Mouse (Mus musculus): ENCODE data around the gene Fbxo47. TPM values are rescaled to one million over a fixed set of nuclear protein-coding genes. Genes with fewer than 3 reads are reported as not detected.
A peak's percentile ranks its signal among the peaks of the same experiment; 100 is the strongest.

Fbxo47 gene
- 0.73 and 1.4 TPM in 2 replicates for total RNA-seq (2012; rRNA removed)
- 1 to 10 TPM in 1 of 2 experiments, not detected in 1; 1.2 TPM for polyA plus RNA-seq (2012; ENCODE audit: insufficient read depth in 1 of 2, insufficient read length in 2 of 2, low read depth in 1 of 2, low replicate concordance in 2 of 2, missing spikeins in 1 of 2)

DNA sequence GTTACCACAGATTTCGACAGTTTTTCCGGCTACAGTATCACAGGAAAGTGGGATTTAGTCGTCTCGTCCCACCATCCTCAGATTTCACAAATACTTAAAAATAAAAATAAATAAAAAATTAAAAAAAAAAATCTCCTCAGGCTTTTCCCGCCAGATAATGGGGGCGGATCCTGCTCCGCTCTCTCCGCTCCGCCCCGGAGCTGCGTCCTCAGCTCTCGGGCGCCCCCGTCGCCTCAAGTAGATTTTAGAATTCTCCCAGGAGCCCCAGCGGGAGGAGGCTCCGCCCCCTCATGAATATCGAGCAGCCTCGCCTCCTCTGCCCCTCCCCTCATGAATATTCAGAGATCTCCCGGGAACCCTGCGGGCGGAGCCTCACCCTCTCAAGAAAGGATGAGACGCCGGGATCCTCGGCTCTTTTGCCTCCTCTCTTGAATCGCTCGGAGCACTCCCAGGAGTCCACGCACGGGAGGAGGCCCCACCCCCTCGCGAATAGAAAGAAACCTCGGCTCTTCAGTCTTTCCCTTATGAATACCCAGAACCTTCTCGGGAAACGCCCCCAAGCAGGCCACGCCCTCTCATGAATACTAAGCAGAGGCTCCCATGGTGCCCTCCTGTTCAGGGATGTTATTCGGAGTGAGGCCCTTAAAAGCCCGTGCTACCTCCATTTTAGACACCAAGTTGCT is at the start of gene Fbxo47:
Fbxo47 (minus strand) TSS at position 237 of the 683 bp plus-strand sequence.
- H3K4me1 ChIP-seq (ENCODE audit: control insufficient read depth in 1 of 2, insufficient read depth in 2 of 2, low read length in 2 of 2) = peaks cover 0 to 11% of the 10 kb centered on the region in 2 experiments; a peak in 2 of 4 replicates
- no peaks in the 10 kb centered on the region for H3K9me3 ChIP-seq (replicated peaks; ENCODE audit: insufficient read depth, low read length)
- H3K4me3 ChIP-seq (ENCODE audit: control insufficient read depth in 1 of 2, insufficient read depth in 1 of 2, low read depth in 2 of 2, low read length in 2 of 2) = peak within 1 kb of the TSS; percentile 79 to 92
- peak; percentile 99 for DNase-seq (ENCODE audit: low read depth, low spot score)
- peaks cover 1% of the 10 kb centered on the region; the same call in 1 of the 2 replicates for H3K79me2 ChIP-seq (ENCODE audit: control insufficient read depth, insufficient read depth, low read length, poor library complexity)
- peaks cover 0 to 8% of the 10 kb centered on the region in 2 experiments; a peak in 2 of 4 replicates for H3K36me3 ChIP-seq (ENCODE audit: control insufficient read depth in 1 of 2, insufficient read depth in 2 of 2, low read length in 2 of 2)
- peak within 1 kb of the TSS; percentile 91 for H3K9ac ChIP-seq (ENCODE audit: control insufficient read depth, low read depth, low read length, poor library complexity, severe bottlenecking)
- no peaks in the 10 kb centered on the region for H3K27me3 ChIP-seq (ENCODE audit: control insufficient read depth in 1 of 2, insufficient read depth in 2 of 2, low read length in 2 of 2)
- peak within 1 kb of the TSS; percentile 98 for H3K27ac ChIP-seq (ENCODE audit: control insufficient read depth, low read depth, low read length)
- TF ChIP-seq UBTF (IDR thresholded peaks at IDR 0.05; ENCODE audit: borderline replicate concordance, insufficient read depth, low read depth, low read length) (no peak), KAT2A (conservative IDR thresholded peaks at IDR 0.05; ENCODE audit: low read depth, low read length) (no peak; the same call in 1 of the 2 replicates), MXI1 (IDR thresholded peaks at IDR 0.05; ENCODE audit: low read depth, low read length) (peak; percentile 77), BHLHE40 (IDR thresholded peaks at IDR 0.05; ENCODE audit: borderline replicate concordance, low read depth, low read length) (no peak), TCF12 (IDR thresholded peaks at IDR 0.05; ENCODE audit: low read depth, low read length) (no peak; the same call in 1 of the 2 replicates), USF1 (IDR thresholded peaks at IDR 0.05; ENCODE audit: low read depth, low read length) (0 out of 2 replicates have a peak, but pooled peaks have one; percentile 17), JUND (IDR thresholded peaks at IDR 0.05; ENCODE audit: low read depth, low read length) (no peak), ELF1 (IDR thresholded peaks at IDR 0.05; ENCODE audit: low read depth, low read length) (no peak), HCFC1 (IDR thresholded peaks at IDR 0.05; ENCODE audit: low read depth, low read length) (peak; percentile 65), GABPA (IDR thresholded peaks at IDR 0.05; ENCODE audit: low read depth, low read length) (no peak), ZMIZ1 (IDR thresholded peaks at IDR 0.05; ENCODE audit: low read depth, low read length) (peak; percentile 86), GATA1 (IDR thresholded peaks at IDR 0.05; ENCODE audit: low read depth, low read length) (no peak), ETS1 (IDR thresholded peaks at IDR 0.05; ENCODE audit: low read depth, low read length) (peak; percentile 8; the same call in 1 of the 2 replicates), TBP (IDR thresholded peaks at IDR 0.05; ENCODE audit: low read depth, low read length) (peak; percentile 36; the same call in 1 of the 2 replicates), MAZ (IDR thresholded peaks at IDR 0.05; ENCODE audit: low read depth, low read length) (peak; percentile 70), RCOR1 (IDR thresholded peaks at IDR 0.05; ENCODE audit: low read depth, low read length) (peak; percentile 60; the same call in 1 of the 2 replicates), E2F4 (IDR thresholded peaks at IDR 0.05; ENCODE audit: borderline replicate concordance, low read depth, low read length) (peak; percentile 95; the same call in 1 of the 2 replicates), ZKSCAN1 (IDR thresholded peaks at IDR 0.05; ENCODE audit: low read depth, low read length) (no peak), SMC3 (IDR thresholded peaks at IDR 0.05; ENCODE audit: low read depth, low read length) (no peak), CHD1 (IDR thresholded peaks at IDR 0.05; ENCODE audit: low read depth, low read length) (no peak), NRF1 (IDR thresholded peaks at IDR 0.05; ENCODE audit: insufficient read depth, low read depth, low read length, poor library complexity, severe bottlenecking) (0 out of 2 replicates have a peak, but pooled peaks have one; percentile 1), EP300 (IDR thresholded peaks at IDR 0.05; ENCODE audit: low read depth in 1 of 2, low read length in 2 of 2) (no peak), CHD2 (IDR thresholded peaks at IDR 0.05; ENCODE audit: low read length) (no peak), MEF2A (IDR thresholded peaks at IDR 0.05; ENCODE audit: extremely low read depth, insufficient replicate concordance, low read depth, low read length, poor library complexity, severe bottlenecking) (no peak), USF2 (IDR thresholded peaks at IDR 0.05; ENCODE audit: borderline replicate concordance in 1 of 2, insufficient read depth in 1 of 2, low read depth in 1 of 2, low read length in 2 of 2) (no peak), ZC3H11A (IDR thresholded peaks at IDR 0.05; ENCODE audit: low read depth, low read length) (no peak), POLR2AphosphoS5 (IDR thresholded peaks at IDR 0.05; ENCODE audit: borderline replicate concordance, low read depth, low read length) (no peak), RAD21 (IDR thresholded peaks at IDR 0.05; ENCODE audit: low read depth, low read length) (peak; percentile 46), MYB (IDR thresholded peaks at IDR 0.05; ENCODE audit: low read depth, low read length) (no peak), ZNF384 (IDR thresholded peaks at IDR 0.05; ENCODE audit: low read depth, low read length) (peak; percentile 81), POLR2AphosphoS2 (IDR thresholded peaks at IDR 0.05; ENCODE audit: low read length) (no peak; the same call in none of the 2 replicates), MAX (IDR thresholded peaks at IDR 0.05; ENCODE audit: low read length) (peak; percentile 61), MAFK (IDR thresholded peaks at IDR 0.05; ENCODE audit: borderline replicate concordance, low read depth, low read length) (no peak), NELFE (IDR thresholded peaks at IDR 0.05; ENCODE audit: low read depth, low read length) (no peak), POLR2A (IDR thresholded peaks at IDR 0.05; ENCODE audit: control insufficient read depth in 1 of 2, insufficient read depth in 1 of 2, low read depth in 1 of 2, low read length in 2 of 2, poor library complexity in 1 of 2) (peak in 1 of 2 experiments; percentile 93; a peak in 1 of 4 replicates)

Measured in MEL (cell line).